9 mouse cellular contexts compared by ENCODE assay signal in the genomic region with DNA sequence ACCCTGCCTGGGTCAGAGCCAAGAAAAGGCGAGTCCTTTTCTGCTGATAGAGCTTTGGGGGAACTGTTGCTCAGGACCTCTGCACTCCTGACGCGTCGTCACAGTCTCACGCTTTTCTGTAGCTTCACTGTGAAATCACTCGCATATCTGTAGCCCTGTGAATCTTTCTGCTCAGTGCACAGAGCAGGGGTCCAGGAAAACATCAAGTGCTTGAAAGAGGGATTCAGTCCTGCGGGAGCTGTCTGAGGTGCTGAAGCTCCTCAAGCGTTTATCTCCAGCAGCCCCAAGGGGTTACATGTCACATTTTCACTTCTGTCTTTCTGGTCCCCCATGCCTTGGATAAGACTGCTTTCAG. TPM values are rescaled to one million over a fixed set of nuclear protein-coding genes. Genes with fewer than 3 reads are reported as not detected.
DNase-seq lines count a peak whose midpoint lies in the region; ATAC-seq and TF ChIP-seq lines count a peak whose summit lies in the region.
"Had no signal": no experiment of that assay in that cellular context is flagged by ENCODE, and none has a peak within 500 bp of the region (broad histone marks: within the 10 kb centered on the region; RNA-seq: fewer than 3 reads in every experiment).

No protein-coding gene starts in this region.

- H3K27ac ChIP-seq in lung, postnatal 0 days (ENCODE audit: low read length), result no peak overlapping the region
- no peak overlapping the region for H3K27ac ChIP-seq in hindbrain, embryonic 12.5 days
- H3K27ac ChIP-seq in midbrain, embryonic 12.5 days (replicated peaks), result no peak overlapping the region

- no peak for ATAC-seq in lung, postnatal 0 days
- peak; percentile 90 for ATAC-seq in hindbrain, embryonic 12.5 days (ENCODE audit: low FRiP score)
- peak; percentile 85 for ATAC-seq in midbrain, embryonic 12.5 days (ENCODE audit: low FRiP score, low read depth)
- no peak for ATAC-seq in megakaryocyte progenitor cell, adult 5-6 weeks (replicated peaks; ENCODE audit: poor library complexity)

- DNase-seq in lung, postnatal 0 days (ENCODE audit: low spot score), result peak; percentile 48
- no peak for DNase-seq in lung, adult 18-20 months
- peak; percentile 85 for DNase-seq in embryo, embryonic 10.5 days (ENCODE audit: low spot score)
- no peak for DNase-seq in spleen, postnatal 4 days (ENCODE audit: low spot score in 2 of 2)
- no peak for DNase-seq in left cerebral cortex, postnatal 14 days (ENCODE audit: low spot score in 2 of 2)

- WGBS in lung, postnatal 0 days, result 3% methylated on average over 8 of the region's 8 CpGs
- WGBS in hindbrain, embryonic 12.5 days, result 0% methylated on average over 8 of the region's 8 CpGs
- 1% methylated on average over 8 of the region's 8 CpGs for WGBS in midbrain, embryonic 12.5 days

- no peaks in the 10 kb centered on the region for H3K4me1 ChIP-seq in lung, postnatal 0 days (ENCODE audit: insufficient read depth, low read depth, low read length)
- peaks cover 9% of the 10 kb centered on the region; the same call in 1 of the 2 replicates for H3K4me1 ChIP-seq in hindbrain, embryonic 12.5 days
- peaks cover 7% of the 10 kb centered on the region; the same call in 1 of the 2 replicates for H3K4me1 ChIP-seq in midbrain, embryonic 12.5 days
- H3K4me1 ChIP-seq: megakaryocyte, embryonic 14.5 days had no signal

- no peak overlapping the region for H3K9ac ChIP-seq in lung, postnatal 0 days (replicated peaks; ENCODE audit: low read depth)
- H3K9ac ChIP-seq in hindbrain, embryonic 12.5 days, result no peak overlapping the region
- H3K9ac ChIP-seq in midbrain, embryonic 12.5 days (replicated peaks), result no peak overlapping the region

- H3K36me3 ChIP-seq in lung, postnatal 0 days (ENCODE audit: insufficient read depth, low read length), result no peaks in the 10 kb centered on the region
- H3K36me3 ChIP-seq in hindbrain, embryonic 12.5 days, result no peaks in the 10 kb centered on the region
- H3K36me3 ChIP-seq in midbrain, embryonic 12.5 days, result no peaks in the 10 kb centered on the region

- TF ChIP-seq EP300 in lung, postnatal 0 days (IDR thresholded peaks at IDR 0.05), result no peak

- H3K9me3 ChIP-seq in lung, postnatal 0 days (ENCODE audit: low read length), result no peaks in the 10 kb centered on the region
- no peaks in the 10 kb centered on the region for H3K9me3 ChIP-seq in hindbrain, embryonic 12.5 days (replicated peaks)
- no peaks in the 10 kb centered on the region for H3K9me3 ChIP-seq in midbrain, embryonic 12.5 days
- H3K9me3 ChIP-seq: megakaryocyte, embryonic 14.5 days had no signal

- no peaks in the 10 kb centered on the region for H3K27me3 ChIP-seq in lung, postnatal 0 days (replicated peaks; ENCODE audit: insufficient read depth, low read length)
- H3K27me3 ChIP-seq in hindbrain, embryonic 12.5 days, result no peaks in the 10 kb centered on the region
- no peaks in the 10 kb centered on the region for H3K27me3 ChIP-seq in midbrain, embryonic 12.5 days
- H3K27me3 ChIP-seq: megakaryocyte, embryonic 14.5 days had no signal

- no peak for TF ChIP-seq CTCF in lung, postnatal 0 days (IDR thresholded peaks at IDR 0.05)

- H3K4me2 ChIP-seq in lung, postnatal 0 days (replicated peaks; ENCODE audit: low read depth, low read length), result no peak overlapping the region
- H3K4me2 ChIP-seq in hindbrain, embryonic 12.5 days (replicated peaks), result peak overlapping the region; percentile 64
- peak overlapping the region; percentile 69 for H3K4me2 ChIP-seq in midbrain, embryonic 12.5 days (replicated peaks)

- intact Hi-C loops in left cerebral cortex, postnatal 14 days (cut with DNase I), result no loop called here

- H3K4me3 ChIP-seq in lung, postnatal 0 days (ENCODE audit: low read depth, low read length), result no peak overlapping the region
- H3K4me3 ChIP-seq in hindbrain, embryonic 12.5 days, result peak overlapping the region; percentile 33
- peak overlapping the region; percentile 40 for H3K4me3 ChIP-seq in midbrain, embryonic 12.5 days
- H3K4me3 ChIP-seq: megakaryocyte, embryonic 14.5 days had no signal

RNA-seq across cellular contexts. Expression of a gene that starts 0.2 kb away (rescaled TPM):
- not detected in 2 replicates for polyA plus RNA-seq in lung, postnatal 0 days (2015; fragmentation: Nextera tagmentation; extraction: Ambion mirVana)
- polyA plus RNA-seq in hindbrain, embryonic 12.5 days (2016; fragmentation: Nextera tagmentation; extraction: Ambion mirVana), result 0.16 and 0.22 TPM in 2 replicates
- polyA plus RNA-seq in midbrain, embryonic 12.5 days (2016; fragmentation: Nextera tagmentation; extraction: Ambion mirVana), result 0.10 and 0.20 TPM in 2 replicates
- total RNA-seq in megakaryocyte progenitor cell, adult 5-6 weeks (2015), result not detected in 2 replicates
- not detected in 2 replicates for total RNA-seq in megakaryocyte progenitor cell, adult 5-6 weeks (2017)
- total RNA-seq in left cerebral cortex, postnatal 14 days (2021), result 1 to 10 TPM; 8.1 to 8.7 TPM

RNA-seq across cellular contexts. Expression of a gene that starts 33.8 kb away (rescaled TPM):
- not detected in 2 replicates for polyA plus RNA-seq in lung, postnatal 0 days (2015; fragmentation: Nextera tagmentation; extraction: Ambion mirVana)
- polyA plus RNA-seq in hindbrain, embryonic 12.5 days (2016; fragmentation: Nextera tagmentation; extraction: Ambion mirVana), result not detected in 2 replicates
- polyA plus RNA-seq in midbrain, embryonic 12.5 days (2016; fragmentation: Nextera tagmentation; extraction: Ambion mirVana), result not detected in 2 replicates
- total RNA-seq in megakaryocyte progenitor cell, adult 5-6 weeks (2015), result not detected in 2 replicates
- not detected in 2 replicates for total RNA-seq in megakaryocyte progenitor cell, adult 5-6 weeks (2017)
- total RNA-seq in left cerebral cortex, postnatal 14 days (2021), result not detected

Comparison
In these comparisons a context has a peak if more than half of its experiments do, and no peak if none do; other contexts are left out.
1. DNase-seq: peak in lung, postnatal 0 days (single experiment) and embryo, embryonic 10.5 days (single experiment); none in lung, adult 18-20 months (0 of 2), spleen, postnatal 4 days (0 of 2) and left cerebral cortex, postnatal 14 days (0 of 2).
2. ATAC-seq: peak in hindbrain, embryonic 12.5 days (single experiment) and midbrain, embryonic 12.5 days (single experiment); none in lung, postnatal 0 days (single experiment) and megakaryocyte progenitor cell, adult 5-6 weeks (single experiment).